Mouse (Mus musculus) hindbrain, embryonic 15.5 days (tissue): ENCODE measurements at regions not wholly inside any gene's neighbourhood (a gene's known extent, or its start where the extent isn't known, plus 50 kb on each side); places are given as distances from the start of the nearest gene placed in this dataset.

Experiments used
- ATAC-seq: fragments of 200-750 bp; cut with Nextera tagmentation; 2 replicates; pipeline ENCODE4 v1.8.0; 2017; ENCODE audit warnings: low read depth, moderate number of reproducible peaks, moderate TSS enrichment; ENCODE audit not compliant: low FRiP score
- H3K27ac ChIP-seq: fragments of 300-500 bp; sonication (generic); replicated peaks from 2 replicates; pipeline ENCODE4 v1.5.1; 2015; ENCODE audit warnings: mild to moderate bottlenecking, inconsistent platforms
- H3K27me3 ChIP-seq: fragments of 300-500 bp; sonication (generic); 2 replicates; pipeline ENCODE4 v1.6.1; 2015; ENCODE audit warnings: control low read depth, inconsistent platforms
- H3K36me3 ChIP-seq: fragments of 300-500 bp; sonication (generic); 2 replicates; pipeline ENCODE4 v1.6.1; 2015; ENCODE audit warnings: control low read depth, inconsistent platforms
- H3K4me1 ChIP-seq: fragments of 300-500 bp; sonication (generic); replicated peaks from 2 replicates; pipeline ENCODE4 v1.6.1; 2015; ENCODE audit warnings: control low read depth, inconsistent platforms
- H3K4me2 ChIP-seq: fragments of 300-500 bp; sonication (generic); 2 replicates; pipeline ENCODE4 v1.6.1; 2015; ENCODE audit warnings: moderate library complexity, mild to moderate bottlenecking, inconsistent platforms
- H3K4me3 ChIP-seq: fragments of 300-500 bp; sonication (generic); 2 replicates; pipeline ENCODE4 v1.5.1; 2015; ENCODE audit warnings: mild to moderate bottlenecking, inconsistent platforms
- H3K9ac ChIP-seq: fragments of 300-500 bp; sonication (generic); 2 replicates; pipeline ENCODE4 v1.6.1; 2015; ENCODE audit warnings: inconsistent platforms
- H3K9me3 ChIP-seq: fragments of 300-500 bp; sonication (generic); 2 replicates; pipeline ENCODE4 v1.6.1; 2016; ENCODE audit warnings: control low read depth, inconsistent platforms
- WGBS: fragments of 180-500 bp; shearing (Covaris S2); methylation state at CpG from one replicate; pipeline ENCODE4 v1.1.7; 2015; 5-methylcytosine and 5-hydroxymethylcytosine counted together

GRCm38 (mm10) chr13:45255277-45255676 is 134.3 kb upstream of the Mylip start:
- Histone ChIP-seq H3K9ac (no peak overlapping the region), H3K27me3 (no peaks in the 10 kb centered on the region), H3K4me3 (no peak overlapping the region), H3K9me3 (no peaks in the 10 kb centered on the region), H3K36me3 (no peaks in the 10 kb centered on the region), H3K4me2 (no peak overlapping the region), H3K4me1 (0 out of 2 replicates have a peak, but pooled peaks cover under 1% of the 10 kb centered on the region), H3K27ac (no peak overlapping the region)
- 67% methylated on average over 6 of the region's 6 CpGs for WGBS
- ATAC-seq = no peak

- H3K9me3 ChIP-seq = no peaks in the 10 kb centered on the region
- no peak overlapping the region for H3K27ac ChIP-seq
- 46% methylated on average over 5 of the region's 5 CpGs for WGBS
- H3K4me3 ChIP-seq = no peak overlapping the region
- H3K4me2 ChIP-seq = no peak overlapping the region
- no peaks in the 10 kb centered on the region for H3K36me3 ChIP-seq
- no peaks in the 10 kb centered on the region for H3K4me1 ChIP-seq
- H3K9ac ChIP-seq = no peak overlapping the region
- no peaks in the 10 kb centered on the region for H3K27me3 ChIP-seq
- ATAC-seq = no peak
These were observed 127.5 kb upstream of the Mylip start for GRCm38 (mm10) chr13:45262011-45262410.

DNA sequence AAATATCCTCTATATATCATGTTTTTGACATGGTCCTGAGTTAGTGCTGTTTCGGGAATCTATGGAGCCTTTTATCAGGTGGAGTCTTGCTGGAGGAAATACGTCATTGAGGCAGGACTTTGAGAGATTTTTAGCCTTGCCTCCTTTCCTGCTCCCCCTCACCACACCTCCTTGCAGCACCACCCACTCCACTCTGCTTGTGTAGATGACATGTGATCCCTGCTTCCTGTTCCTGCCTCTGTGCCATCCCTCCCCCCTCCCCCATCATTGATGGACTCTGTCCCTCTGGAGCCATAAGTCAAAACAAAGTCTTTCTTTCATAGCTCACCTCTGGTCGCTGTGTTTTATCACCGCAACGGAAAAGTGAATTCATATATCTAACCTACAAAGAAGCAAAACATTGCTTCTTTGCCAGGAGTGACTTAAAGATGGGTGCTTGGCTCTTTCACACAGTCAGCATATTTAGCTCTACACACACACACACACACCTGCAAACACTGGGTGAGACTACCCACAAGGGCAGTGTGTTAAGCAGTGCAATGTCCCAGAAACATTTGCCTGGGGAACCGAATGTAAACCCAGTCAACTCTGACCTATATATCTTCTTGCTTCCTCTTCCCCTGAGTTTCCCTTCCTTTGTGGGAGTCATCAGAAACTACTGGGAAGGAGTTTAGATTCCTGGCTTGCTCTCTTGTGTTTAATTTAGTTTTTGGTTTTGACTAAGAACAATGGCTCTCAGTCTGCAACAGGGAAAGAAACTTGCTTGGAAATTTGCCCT is 123.1 kb upstream of the Mylip start:
- Histone ChIP-seq H3K4me3 (no peak overlapping the region), H3K4me1 (peaks cover 10% of the 10 kb centered on the region), H3K27ac (0 out of 2 replicates have a peak overlapping the region, but pooled peaks have one; percentile 22), H3K27me3 (no peaks in the 10 kb centered on the region), H3K36me3 (no peaks in the 10 kb centered on the region), H3K9me3 (no peaks in the 10 kb centered on the region), H3K4me2 (no peak overlapping the region), H3K9ac (no peak overlapping the region)
- ATAC-seq = no peak
- WGBS = 80% methylated on average over 6 of the region's 6 CpGs

DNA sequence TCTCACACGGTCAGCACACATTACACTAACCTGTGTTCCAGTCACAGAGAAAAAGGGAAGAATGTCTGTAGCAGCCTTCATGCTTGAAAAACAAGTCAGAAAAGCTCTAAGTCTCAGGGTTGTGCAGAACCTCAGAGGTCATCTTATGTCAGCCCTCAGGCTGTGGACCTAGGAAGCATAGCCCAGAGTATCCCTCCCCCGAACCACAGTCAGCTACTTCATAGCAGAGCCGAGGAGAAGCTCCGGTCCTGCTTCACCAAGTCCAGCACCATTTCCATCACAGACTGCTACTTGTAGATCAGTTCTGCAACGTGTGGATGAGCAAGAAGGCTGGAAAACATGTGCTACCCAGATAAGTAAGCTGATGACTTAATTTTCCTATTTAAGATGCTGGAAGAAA is 122.1 kb upstream of the Mylip start:
- no peak overlapping the region for H3K27ac ChIP-seq
- H3K4me1 ChIP-seq = peaks cover 10% of the 10 kb centered on the region
- no peak overlapping the region for H3K9ac ChIP-seq
- no peak for ATAC-seq
- no peak overlapping the region for H3K4me3 ChIP-seq
- WGBS = 75% methylated on average over 5 of the region's 5 CpGs
- no peaks in the 10 kb centered on the region for H3K36me3 ChIP-seq
- H3K27me3 ChIP-seq = no peaks in the 10 kb centered on the region
- H3K4me2 ChIP-seq = no peak overlapping the region
- H3K9me3 ChIP-seq = no peaks in the 10 kb centered on the region

DNA sequence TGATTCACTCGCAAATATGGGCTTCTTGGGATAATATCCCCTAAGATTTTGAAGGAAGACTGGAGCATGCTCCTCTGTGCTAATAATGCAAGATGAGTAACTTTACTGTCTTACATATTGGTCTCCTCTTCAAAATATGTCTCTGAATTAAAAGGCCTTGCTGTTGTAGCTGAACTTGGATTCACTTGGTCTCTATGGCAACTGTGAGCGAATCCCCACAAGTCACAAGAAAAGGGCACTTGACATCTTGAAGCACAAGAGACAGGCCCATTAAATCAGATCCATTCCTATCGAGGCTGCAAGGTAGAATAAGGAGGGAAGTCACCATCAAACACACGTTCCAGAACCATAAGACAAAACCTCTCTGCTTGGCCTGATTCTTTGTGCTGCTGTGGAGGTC is 121.6 kb upstream of the Mylip start:
- H3K9me3 ChIP-seq = no peaks in the 10 kb centered on the region
- 46% methylated on average over 4 of the region's 4 CpGs for WGBS
- no peaks in the 10 kb centered on the region for H3K36me3 ChIP-seq
- ATAC-seq = no peak
- H3K27me3 ChIP-seq = no peaks in the 10 kb centered on the region
- no peak overlapping the region for H3K4me3 ChIP-seq
- H3K4me2 ChIP-seq = no peak overlapping the region
- H3K9ac ChIP-seq = no peak overlapping the region
- no peak overlapping the region for H3K27ac ChIP-seq
- H3K4me1 ChIP-seq = peaks cover 10% of the 10 kb centered on the region

DNA sequence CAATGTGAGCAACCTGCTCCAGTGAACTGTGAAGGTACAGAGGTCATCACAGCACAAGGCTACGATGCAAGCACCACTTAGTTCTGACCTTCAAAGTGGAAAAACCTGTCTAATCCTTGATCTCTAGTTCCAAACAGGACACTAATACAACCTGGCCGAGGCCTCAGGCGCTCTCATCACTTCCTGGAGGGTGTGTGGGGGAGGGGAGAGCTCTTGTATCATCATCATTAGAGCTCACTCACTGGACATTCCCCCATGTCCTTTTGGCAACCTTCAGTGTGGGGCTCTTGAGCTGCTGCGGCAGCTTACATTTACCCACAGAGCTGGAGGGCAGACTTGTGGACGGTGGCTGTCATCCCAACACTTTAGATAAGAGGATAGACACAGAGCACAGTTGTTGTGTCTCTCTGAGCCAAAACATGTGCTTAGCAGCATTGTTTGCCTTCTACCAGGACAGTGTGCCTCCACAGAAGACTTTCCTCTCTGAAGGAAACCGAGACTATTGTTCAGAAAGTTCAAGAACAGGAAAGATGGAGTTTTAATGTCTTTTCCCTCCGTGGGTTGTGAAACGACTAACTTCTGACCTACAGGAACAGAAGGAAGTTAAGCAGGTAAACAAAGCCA is 115.2 kb upstream of the Mylip start:
- WGBS = 82% methylated on average over 8 of the region's 8 CpGs

GRCm38 (mm10) chr13:45275391-45275790 is 114.2 kb upstream of the Mylip start:
- H3K9me3 ChIP-seq = no peaks in the 10 kb centered on the region
- H3K27me3 ChIP-seq = no peaks in the 10 kb centered on the region
- no peak overlapping the region for H3K4me2 ChIP-seq
- no peaks in the 10 kb centered on the region for H3K4me1 ChIP-seq
- ATAC-seq = no peak
- no peak overlapping the region for H3K9ac ChIP-seq
- WGBS = 68% methylated on average over 5 of the region's 5 CpGs
- H3K27ac ChIP-seq = no peak overlapping the region
- no peak overlapping the region for H3K4me3 ChIP-seq
- H3K36me3 ChIP-seq = no peaks in the 10 kb centered on the region

More for the DNA sequence above, 115.2 kb upstream of the Mylip start:
- no peaks in the 10 kb centered on the region for H3K27me3 ChIP-seq
- H3K4me3 ChIP-seq = no peak overlapping the region
- no peaks in the 10 kb centered on the region for H3K36me3 ChIP-seq
- no peaks in the 10 kb centered on the region for H3K9me3 ChIP-seq
- H3K27ac ChIP-seq = no peak overlapping the region
- no peak overlapping the region for H3K4me2 ChIP-seq
- no peaks in the 10 kb centered on the region for H3K4me1 ChIP-seq
- no peak for ATAC-seq
- no peak overlapping the region for H3K9ac ChIP-seq

DNA sequence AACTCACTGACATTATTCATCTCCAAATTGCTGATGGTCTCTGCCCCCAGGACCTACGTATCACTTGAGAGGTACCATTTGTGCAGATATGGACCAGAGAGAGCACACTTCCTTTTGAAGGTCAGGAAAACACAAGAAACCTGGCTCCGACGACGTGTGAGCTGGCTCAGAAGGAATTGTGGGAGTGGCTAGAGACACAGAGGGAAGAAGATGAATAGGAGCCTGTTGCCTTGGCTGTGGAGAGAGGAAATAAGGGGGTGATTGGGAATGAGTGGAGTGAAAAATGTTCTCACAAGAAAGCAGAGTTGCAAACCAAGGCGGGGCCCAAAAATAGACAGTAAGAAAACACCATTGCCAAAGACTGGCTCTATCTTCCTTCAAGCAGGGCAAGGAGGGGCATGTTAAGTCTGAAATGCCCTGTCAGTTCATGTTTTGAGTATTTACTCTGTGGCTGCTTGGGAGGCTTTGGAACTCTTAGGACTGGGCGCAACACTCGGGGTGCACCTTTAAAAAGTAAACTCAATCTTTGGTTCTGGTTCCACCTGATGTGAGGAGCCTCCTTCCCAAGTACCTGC is 111.6 kb upstream of the Mylip start:
- WGBS = 73% methylated on average over 7 of the region's 7 CpGs
- Histone ChIP-seq H3K9ac (no peak overlapping the region), H3K4me2 (no peak overlapping the region), H3K27ac (no peak overlapping the region), H3K4me3 (no peak overlapping the region), H3K4me1 (no peaks in the 10 kb centered on the region), H3K36me3 (no peaks in the 10 kb centered on the region), H3K9me3 (no peaks in the 10 kb centered on the region), H3K27me3 (no peaks in the 10 kb centered on the region)
- no peak for ATAC-seq

DNA sequence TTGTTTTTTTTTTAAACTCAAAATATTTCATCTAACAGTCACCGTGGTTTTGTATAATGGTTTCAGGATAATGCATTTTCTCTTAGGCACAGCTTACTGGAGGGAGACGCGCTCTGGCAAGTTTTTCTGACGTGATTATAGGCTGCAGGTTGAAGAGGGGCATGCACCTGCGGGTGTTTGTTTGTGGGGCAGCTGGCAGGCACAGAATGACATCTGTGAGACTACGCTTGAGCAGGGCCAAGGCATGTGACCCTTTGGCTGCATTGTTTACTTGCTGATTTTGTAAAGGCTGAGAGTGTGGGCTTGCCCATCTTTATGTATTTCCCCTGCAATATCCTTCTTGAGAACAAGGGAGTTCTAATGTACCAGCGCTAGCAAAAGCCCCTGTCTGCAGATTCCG is 108.4 kb upstream of the Mylip start:
- ATAC-seq = no peak

DNA sequence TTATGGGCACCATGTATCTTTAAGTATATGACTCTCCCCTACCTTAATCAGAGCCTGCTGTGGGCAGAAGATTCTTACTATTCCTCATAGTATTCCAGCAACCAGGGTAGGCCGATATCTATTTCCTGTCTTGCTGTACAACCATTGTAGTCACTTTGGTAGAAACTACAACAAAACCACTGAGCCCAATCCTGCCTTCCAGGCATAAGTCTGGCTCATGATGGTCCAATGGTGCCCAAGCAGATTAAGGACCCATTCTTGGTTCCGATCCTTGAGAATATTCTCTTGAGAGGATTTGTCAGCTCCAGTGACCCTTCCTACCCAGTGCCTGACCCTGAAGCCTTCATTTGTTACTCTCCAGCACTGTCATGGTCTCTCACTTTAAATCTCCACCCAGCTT is 102.9 kb upstream of the Mylip start:
- Histone ChIP-seq H3K27me3 (no peaks in the 10 kb centered on the region), H3K9me3 (no peaks in the 10 kb centered on the region), H3K4me2 (no peak overlapping the region), H3K4me3 (no peak overlapping the region), H3K4me1 (no peaks in the 10 kb centered on the region), H3K9ac (no peak overlapping the region), H3K36me3 (no peaks in the 10 kb centered on the region), H3K27ac (no peak overlapping the region)
- no peak for ATAC-seq
- WGBS = 97% methylated on average over 2 of the region's 2 CpGs

More for the DNA sequence above, 108.4 kb upstream of the Mylip start:
- 64% methylated on average over 8 of the region's 8 CpGs for WGBS
- Histone ChIP-seq H3K4me2 (no peak overlapping the region), H3K9me3 (no peaks in the 10 kb centered on the region), H3K36me3 (no peaks in the 10 kb centered on the region), H3K27me3 (no peaks in the 10 kb centered on the region), H3K4me3 (no peak overlapping the region), H3K4me1 (no peaks in the 10 kb centered on the region), H3K9ac (no peak overlapping the region), H3K27ac (no peak overlapping the region)

GRCm38 (mm10) chr13:45287217-45287616 is 102.3 kb upstream of the Mylip start:
- Histone ChIP-seq H3K27me3 (no peaks in the 10 kb centered on the region), H3K36me3 (no peaks in the 10 kb centered on the region), H3K4me3 (no peak overlapping the region), H3K9me3 (no peaks in the 10 kb centered on the region), H3K27ac (no peak overlapping the region), H3K4me1 (no peaks in the 10 kb centered on the region), H3K9ac (no peak overlapping the region), H3K4me2 (no peak overlapping the region)
- 89% methylated on average over 4 of the region's 4 CpGs for WGBS
- ATAC-seq = no peak

GRCm38 (mm10) chr13:45289976-45290375 is 99.6 kb upstream of the Mylip start:
- Histone ChIP-seq H3K4me2 (no peak overlapping the region), H3K36me3 (no peaks in the 10 kb centered on the region), H3K27ac (no peak overlapping the region), H3K27me3 (no peaks in the 10 kb centered on the region), H3K9me3 (no peaks in the 10 kb centered on the region), H3K4me1 (no peaks in the 10 kb centered on the region), H3K9ac (no peak overlapping the region), H3K4me3 (no peak overlapping the region)
- no peak for ATAC-seq
- WGBS = 72% methylated on average over 11 of the region's 11 CpGs
